Mouse (Mus musculus): Measurements from ENCODE around the gene Cep290. TPM values are rescaled to one million over a fixed set of nuclear protein-coding genes. Genes with fewer than 3 reads are reported as not detected.

Cep290 gene
- polyA plus RNA-seq (2017; shearing (Covaris generic)) = 0.41 TPM

GRCm38 (mm10) chr10:100487097-100487978 is at the start of gene Cep290, which contains the start of gene Tmtc3:
Gene Cep290 (plus strand): TSS chr10:100487558.
Gene Tmtc3 (minus strand): TSS chr10:100487350.

GRCm38 (mm10) chr10:100590323-100590722 is 103.0 kb downstream of the Cep290 start, which contains the start of the genes 4930430F08Rik and 1700017N19Rik:
Gene 4930430F08Rik (minus strand): TSS chr10:100590423.
Gene 1700017N19Rik (plus strand): TSS chr10:100590484.

Other genes starting within 250 kb of the Cep290 start
- not detected for gene Gm4301, start 151.9 kb upstream of the Cep290 start, polyA plus RNA-seq (2017; shearing (Covaris generic))
- gene Gm4302, start 146.7 kb upstream of the Cep290 start, polyA plus RNA-seq (2017; shearing (Covaris generic)) = not detected
- gene Gm4303, start 141.6 kb upstream of the Cep290 start, polyA plus RNA-seq (2017; shearing (Covaris generic)) = not detected
- not detected for gene Gm4305, start 136.5 kb upstream of the Cep290 start, polyA plus RNA-seq (2017; shearing (Covaris generic))
- gene Gm4307, start 126.2 kb upstream of the Cep290 start, polyA plus RNA-seq (2017; shearing (Covaris generic)) = not detected
- gene Gm4312, start 105.0 kb upstream of the Cep290 start, polyA plus RNA-seq (2017; shearing (Covaris generic)) = not detected
- 0.51 TPM for gene Tmtc3, start 208 bp upstream of the Cep290 start, polyA plus RNA-seq (2017; shearing (Covaris generic))
- 3.3 TPM for gene 4930430F08Rik, start 102.9 kb downstream of the Cep290 start, polyA plus RNA-seq (2017; shearing (Covaris generic))
- gene 1700017N19Rik, start 102.9 kb downstream of the Cep290 start, polyA plus RNA-seq (2017; shearing (Covaris generic)) = not detected